Mouse (Mus musculus) midbrain, embryonic 16.5 days (tissue): ENCODE data around the gene Zfp30. TPM values are rescaled to one million over a fixed set of nuclear protein-coding genes. Genes with fewer than 3 reads are reported as not detected.

Experiments
- ATAC-seq: fragments of 200-750 bp; cut with Nextera tagmentation; 2 replicates; pipeline ENCODE4 v1.8.0; 2017; ENCODE audit warnings: moderate TSS enrichment
- H3K27ac ChIP-seq: fragments of 300-500 bp; sonication (generic); 2 replicates; pipeline ENCODE4 v1.5.1; 2014; ENCODE audit warnings: mild to moderate bottlenecking, low read length, mixed read lengths
- H3K27me3 ChIP-seq: fragments of 300-500 bp; sonication (generic); 2 replicates; pipeline ENCODE4 v1.6.1; 2014; ENCODE audit warnings: low read depth, low read length, mixed read lengths; ENCODE audit not compliant: control insufficient read depth, insufficient read depth
- H3K36me3 ChIP-seq: fragments of 300-500 bp; sonication (generic); 2 replicates; pipeline ENCODE4 v1.6.1; 2014; ENCODE audit warnings: mild to moderate bottlenecking, low read length, moderate library complexity, mixed read lengths; ENCODE audit not compliant: control insufficient read depth, insufficient read depth
- H3K4me1 ChIP-seq: fragments of 300-500 bp; sonication (generic); 2 replicates; pipeline ENCODE4 v1.6.1; 2014; ENCODE audit warnings: mild to moderate bottlenecking, low read length, mixed read lengths; ENCODE audit not compliant: control insufficient read depth, insufficient read depth
- H3K4me2 ChIP-seq: fragments of 300-500 bp; sonication (generic); 2 replicates; pipeline ENCODE4 v1.6.1; 2014; ENCODE audit warnings: mild to moderate bottlenecking, low read length, mixed read lengths
- H3K4me3 ChIP-seq: fragments of 300-500 bp; sonication (generic); 2 replicates; pipeline ENCODE4 v1.5.1; 2014; ENCODE audit warnings: low read depth, mild to moderate bottlenecking, low read length, moderate library complexity, mixed read lengths
- H3K9ac ChIP-seq: fragments of 300-500 bp; sonication (generic); 2 replicates; pipeline ENCODE4 v1.6.1; 2014; ENCODE audit warnings: low read depth, low read length, mixed read lengths
- H3K9me3 ChIP-seq: fragments of 300-500 bp; sonication (generic); replicated peaks from 2 replicates; pipeline ENCODE4 v1.6.1; 2014; ENCODE audit warnings: mild to moderate bottlenecking, low read length, mixed read lengths; ENCODE audit not compliant: control insufficient read depth, poor library complexity, severe bottlenecking
- WGBS: fragments of 180-500 bp; shearing (Covaris S2); extraction: QIAGEN DNeasy Blood & Tissue Kit; methylation state at CpG from one replicate; pipeline ENCODE4 v1.1.7; 2014; 5-methylcytosine and 5-hydroxymethylcytosine counted together
- polyA plus RNA-seq: library from polyadenylated mRNA; unstranded; fragments of >200 nt; fragmentation: Nextera tagmentation; extraction: Ambion mirVana; gene quantifications from 2 replicates; pipeline ENCODE4 v1.2.1, GENCODE M21; 2015

The Zfp30 gene
- polyA plus RNA-seq: 14.0 and 14.8 TPM in 2 replicates

DNA sequence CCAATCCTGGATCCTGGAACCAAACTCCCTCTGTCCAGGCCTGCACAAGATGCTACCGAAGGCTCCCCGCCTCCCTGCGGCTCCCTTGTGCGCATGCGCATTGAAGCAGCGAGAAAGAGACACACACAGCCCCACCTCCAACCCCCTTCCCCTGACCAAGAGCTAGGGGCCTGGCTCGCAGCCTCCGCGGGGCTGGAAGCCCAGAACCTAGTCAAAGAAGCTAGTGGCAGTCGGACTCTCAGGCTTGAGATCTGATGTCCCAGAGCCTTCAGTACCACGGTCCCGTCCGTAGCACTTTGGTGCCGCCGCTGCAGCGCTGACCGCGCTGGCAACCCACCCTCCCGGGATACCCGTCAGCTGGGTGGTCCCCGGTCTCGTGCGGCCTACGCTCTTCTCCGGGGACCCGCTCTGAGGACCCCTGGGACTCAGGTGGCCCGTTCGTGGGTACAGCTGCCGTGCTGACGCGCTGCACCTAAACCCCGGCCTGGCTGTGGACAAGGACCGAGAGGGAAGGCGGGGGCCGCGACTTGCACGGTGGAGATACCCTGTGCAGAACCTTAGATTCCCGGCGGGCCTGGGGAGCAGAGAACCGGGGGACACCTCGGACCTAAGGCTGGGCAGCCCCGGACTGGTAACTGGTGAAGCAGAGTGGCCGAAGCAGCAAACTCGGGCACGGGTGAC, at the start of gene Zfp30:
Zfp30 (plus strand) TSS at position 128 of the 681 bp plus-strand sequence.
- peak within 1 kb of the TSS; percentile 93 for H3K27ac ChIP-seq
- WGBS: under 1% methylated on average over 45 of the region's 45 CpGs
- H3K27me3 ChIP-seq: no peaks in the 10 kb centered on the region
- no peaks in the 10 kb centered on the region for H3K9me3 ChIP-seq
- peaks cover 17% of the 10 kb centered on the region for H3K36me3 ChIP-seq
- peak; percentile 98 for ATAC-seq
- peaks cover 19% of the 10 kb centered on the region for H3K4me1 ChIP-seq
- peak within 1 kb of the TSS; percentile 70 for H3K4me2 ChIP-seq
- H3K9ac ChIP-seq: peak within 1 kb of the TSS; percentile 94
- peak within 1 kb of the TSS; percentile 88 for H3K4me3 ChIP-seq

DNA sequence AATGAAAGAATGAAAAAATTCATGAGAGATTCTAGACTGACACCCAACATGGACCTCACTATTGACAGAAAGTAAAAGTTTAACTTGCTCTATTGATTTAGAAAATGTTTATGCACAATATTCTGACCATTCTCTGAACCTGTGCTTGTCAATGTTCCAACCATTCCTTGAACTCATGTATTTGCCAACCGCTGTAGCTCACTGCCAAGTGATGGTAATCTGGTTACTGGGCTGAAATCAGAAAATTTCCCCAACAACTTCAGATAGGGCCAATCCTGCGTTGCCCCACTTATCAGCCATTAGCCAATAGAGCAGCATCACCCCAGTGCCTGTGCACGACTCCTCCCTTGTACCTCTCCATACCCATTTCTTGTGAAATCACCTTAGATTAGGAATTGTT, 41.5 kb upstream of the Zfp30 start:
- Histone ChIP-seq H3K4me3 (no peak overlapping the region), H3K9me3 (no peaks in the 10 kb centered on the region), H3K9ac (no peak overlapping the region), H3K36me3 (no peaks in the 10 kb centered on the region), H3K27me3 (no peaks in the 10 kb centered on the region), H3K4me2 (no peak overlapping the region), H3K4me1 (no peaks in the 10 kb centered on the region), H3K27ac (no peak overlapping the region)
- WGBS: 85% methylated on average over 3 of the region's 3 CpGs
- ATAC-seq: no peak

DNA sequence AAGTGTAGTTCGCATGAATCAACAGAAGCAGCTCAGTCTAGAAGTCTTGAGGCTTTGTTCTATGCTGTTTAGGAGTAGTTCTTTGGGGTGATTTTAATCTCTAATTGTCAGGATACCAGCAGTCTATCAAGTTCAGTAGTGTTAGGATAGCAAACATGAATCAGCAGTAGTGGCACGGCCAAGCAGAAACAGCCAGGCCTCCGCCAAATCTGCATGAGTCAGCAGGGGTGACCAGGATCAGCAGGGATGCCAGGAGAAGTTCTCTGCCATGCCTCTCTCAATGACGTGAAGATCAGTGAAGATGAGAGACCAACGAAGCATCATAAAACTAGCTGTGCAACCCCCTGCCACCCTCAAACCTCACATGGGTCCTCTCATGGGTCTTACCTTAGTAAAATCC, 23.3 kb upstream of the Zfp30 start:
- H3K4me1 ChIP-seq: no peaks in the 10 kb centered on the region
- no peak overlapping the region for H3K27ac ChIP-seq
- H3K4me3 ChIP-seq: no peak overlapping the region
- 82% methylated on average over 5 of the region's 5 CpGs for WGBS
- ATAC-seq: no peak
- H3K9me3 ChIP-seq: no peaks in the 10 kb centered on the region
- no peaks in the 10 kb centered on the region for H3K27me3 ChIP-seq
- no peak overlapping the region for H3K9ac ChIP-seq
- no peak overlapping the region for H3K4me2 ChIP-seq
- 0 out of 2 replicates have a peak, but pooled peaks cover 2% of the 10 kb centered on the region for H3K36me3 ChIP-seq

DNA sequence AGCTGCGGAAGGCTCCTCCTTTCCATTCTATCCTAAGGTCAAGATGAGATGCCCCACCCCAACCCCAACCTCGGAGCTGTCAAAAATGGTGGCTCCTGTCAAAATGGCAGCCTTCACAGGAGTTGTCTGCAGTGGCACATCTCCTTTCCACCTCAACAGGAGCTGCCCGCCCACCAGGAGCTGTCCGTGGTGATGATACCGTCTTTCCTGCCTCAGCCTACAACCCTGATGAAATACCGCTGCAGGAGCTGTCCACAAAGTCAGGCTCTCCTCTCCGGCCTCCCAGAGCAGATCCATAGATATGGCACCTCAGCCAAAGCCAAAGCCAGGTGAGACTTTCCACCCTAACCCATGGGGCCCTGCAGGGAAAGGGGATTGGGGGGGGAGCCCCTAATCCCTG, 19.1 kb upstream of the Zfp30 start:
- Histone ChIP-seq H3K27ac (no peak overlapping the region), H3K4me3 (no peak overlapping the region), H3K4me2 (no peak overlapping the region), H3K36me3 (0 out of 2 replicates have a peak, but pooled peaks cover 2% of the 10 kb centered on the region), H3K9ac (no peak overlapping the region), H3K9me3 (no peaks in the 10 kb centered on the region), H3K4me1 (peaks cover 18% of the 10 kb centered on the region), H3K27me3 (no peaks in the 10 kb centered on the region)
- WGBS: 81% methylated on average over 7 of the region's 7 CpGs
- no peak for ATAC-seq

DNA sequence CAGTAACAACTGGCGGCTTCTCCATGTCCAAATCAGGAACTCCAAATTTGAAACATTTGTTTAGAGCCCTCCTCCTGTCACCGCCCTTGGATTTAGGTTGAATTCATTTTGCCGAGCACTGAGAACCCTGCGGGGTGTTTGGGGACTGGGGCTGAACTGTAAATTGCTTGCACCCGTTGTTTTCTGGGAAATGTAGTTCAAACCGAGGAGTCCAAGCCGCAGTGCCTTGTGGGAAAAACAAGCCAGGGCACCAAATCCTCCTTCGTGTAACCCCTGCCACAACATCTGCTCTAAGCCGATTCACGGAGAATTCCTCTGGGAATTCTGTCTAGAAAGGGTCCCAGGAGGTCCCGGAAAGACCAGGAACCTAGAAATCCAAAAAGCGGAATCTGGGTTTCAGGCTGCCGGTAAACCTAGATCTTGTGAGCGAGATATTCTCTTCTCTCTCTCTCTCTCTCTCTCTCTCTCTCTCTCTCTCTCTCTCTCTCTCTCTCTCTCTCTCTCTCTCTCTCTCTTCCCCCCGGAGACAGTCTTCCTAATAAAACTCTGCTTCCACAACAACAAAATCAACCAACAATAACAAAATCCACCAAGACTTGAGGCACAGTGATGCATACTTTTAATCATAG, 16.6 kb upstream of the Zfp30 start:
- no peaks in the 10 kb centered on the region for H3K9me3 ChIP-seq
- peak overlapping the region; percentile 85 for H3K4me2 ChIP-seq
- H3K27ac ChIP-seq: peak overlapping the region; percentile 83
- H3K27me3 ChIP-seq: no peaks in the 10 kb centered on the region
- peak; percentile 56 for ATAC-seq
- H3K4me1 ChIP-seq: peaks cover 19% of the 10 kb centered on the region
- 1% methylated on average over 15 of the region's 15 CpGs for WGBS
- peak overlapping the region; percentile 52 for H3K4me3 ChIP-seq
- 0 out of 2 replicates have a peak, but pooled peaks cover 2% of the 10 kb centered on the region for H3K36me3 ChIP-seq
- H3K9ac ChIP-seq: peak overlapping the region; percentile 66

DNA sequence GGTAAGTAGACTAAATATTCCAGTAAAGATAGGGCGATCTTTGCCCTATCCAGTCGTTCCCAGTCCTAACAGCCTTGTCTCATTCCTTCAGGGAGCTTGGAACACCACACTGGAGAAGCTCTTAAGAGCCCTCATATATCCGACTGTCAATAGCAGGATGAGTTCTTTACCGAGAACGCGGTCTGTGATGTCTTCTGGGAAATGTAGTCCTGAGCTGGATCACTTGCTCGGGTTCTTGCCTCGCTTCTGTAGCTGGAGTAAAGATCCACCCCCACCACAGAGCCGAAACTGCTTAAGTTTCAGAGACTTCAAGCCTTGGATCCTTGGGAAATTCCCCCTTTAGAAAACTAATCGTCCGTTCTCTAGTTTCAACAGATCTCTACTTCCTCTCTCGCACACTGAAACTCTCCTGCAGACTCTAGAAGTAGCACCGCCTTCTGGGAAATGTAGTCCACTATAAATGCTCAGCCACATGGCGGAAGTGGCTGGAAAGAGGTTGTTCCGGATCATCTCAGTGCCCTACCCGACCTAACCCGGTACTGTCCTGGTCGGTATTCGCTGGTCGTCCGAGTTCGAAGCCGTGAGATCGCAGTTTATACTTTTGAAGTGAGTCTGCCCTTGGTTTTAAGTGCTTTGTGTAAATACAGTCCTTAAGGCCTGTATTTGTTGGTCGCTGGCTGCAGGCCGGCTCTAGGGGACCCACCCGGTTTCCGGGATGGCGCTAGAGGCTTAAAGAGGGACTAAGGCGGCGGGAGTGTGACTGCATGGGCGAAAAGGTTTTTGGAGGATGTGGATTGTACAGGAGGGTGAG, 15.5 kb upstream of the Zfp30 start, which contains the start of gene Zfp84:
Zfp84 (plus strand) TSS at position 463 of the 811 bp plus-strand sequence.
- H3K9me3 ChIP-seq: no peaks in the 10 kb centered on the region
- WGBS: under 1% methylated on average over 32 of the region's 32 CpGs
- H3K4me2 ChIP-seq: peak within 1 kb of the TSS; percentile 85
- H3K27ac ChIP-seq: peak within 1 kb of the TSS; percentile 84
- H3K4me3 ChIP-seq: peak within 1 kb of the TSS; percentile 52
- no peaks in the 10 kb centered on the region for H3K27me3 ChIP-seq
- H3K36me3 ChIP-seq: peaks cover 3% of the 10 kb centered on the region; the same call in 1 of the 2 replicates
- ATAC-seq: peak; percentile 95
- H3K4me1 ChIP-seq: peaks cover 19% of the 10 kb centered on the region
- peak within 1 kb of the TSS; percentile 66 for H3K9ac ChIP-seq

DNA sequence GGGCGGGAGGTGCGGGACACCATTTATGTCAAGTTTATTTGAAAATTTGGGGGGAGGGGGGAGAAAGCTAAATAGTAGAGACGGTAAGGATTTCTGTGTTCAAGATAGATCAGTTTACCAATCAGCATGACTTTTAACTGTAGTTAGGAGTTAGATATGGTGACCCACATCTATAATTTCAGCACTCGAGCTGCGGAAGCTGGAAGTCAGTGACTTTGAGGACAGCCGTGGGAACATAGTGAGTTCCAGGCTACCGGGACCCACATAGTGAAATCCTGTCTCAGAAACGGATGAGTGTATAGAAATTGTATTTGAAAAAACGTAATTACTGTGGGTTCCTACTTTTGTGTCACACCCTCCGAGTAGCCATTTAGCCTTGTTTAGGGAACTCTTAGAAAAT, 14.8 kb upstream of the Zfp30 start:
- ATAC-seq: no peak
- H3K9ac ChIP-seq: peak overlapping the region; percentile 60
- H3K9me3 ChIP-seq: no peaks in the 10 kb centered on the region
- H3K4me2 ChIP-seq: peak overlapping the region; percentile 85
- peaks cover 8% of the 10 kb centered on the region for H3K36me3 ChIP-seq
- peaks cover 19% of the 10 kb centered on the region for H3K4me1 ChIP-seq
- H3K27ac ChIP-seq: peak overlapping the region; percentile 53
- peak overlapping the region; percentile 52 for H3K4me3 ChIP-seq
- H3K27me3 ChIP-seq: no peaks in the 10 kb centered on the region
- WGBS: 7% methylated on average over 10 of the region's 10 CpGs

DNA sequence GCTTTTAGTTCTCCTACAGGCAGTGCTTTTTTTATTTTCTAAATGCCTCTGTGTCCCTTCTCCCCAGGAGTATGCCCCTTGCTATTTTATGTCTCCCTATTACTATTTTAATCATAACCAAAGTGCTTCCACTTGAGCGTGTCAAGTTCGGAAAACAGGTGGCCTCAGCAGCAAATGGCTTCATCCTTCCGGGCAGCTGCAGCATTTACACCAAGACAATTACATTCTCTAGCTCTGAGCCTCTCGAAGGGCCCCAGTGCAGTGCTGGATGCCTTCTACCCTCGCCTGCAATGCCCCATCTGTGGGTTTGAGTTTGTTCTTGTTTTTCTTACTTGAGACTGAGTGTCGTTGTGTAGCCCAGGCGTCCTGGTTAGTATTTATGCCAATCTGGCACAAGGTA, 10.3 kb upstream of the Zfp30 start:
- Histone ChIP-seq H3K4me3 (no peak overlapping the region), H3K9ac (no peak overlapping the region), H3K4me1 (peaks cover 10% of the 10 kb centered on the region), H3K36me3 (peaks cover 40% of the 10 kb centered on the region), H3K27me3 (no peaks in the 10 kb centered on the region), H3K9me3 (no peaks in the 10 kb centered on the region), H3K27ac (no peak overlapping the region), H3K4me2 (no peak overlapping the region)
- WGBS: 92% methylated on average over 7 of the region's 7 CpGs
- ATAC-seq: no peak
